Mouse (Mus musculus) hindbrain, embryonic 13.5 days (tissue): ENCODE data around the gene Mapk7. TPM values are rescaled to one million over a fixed set of nuclear protein-coding genes. Genes with fewer than 3 reads are reported as not detected.

Experiments used
- ATAC-seq: fragments of 200-750 bp; cut with Nextera tagmentation; 2 replicates; pipeline ENCODE4 v1.8.0; 2017; ENCODE audit warnings: moderate TSS enrichment; ENCODE audit not compliant: low FRiP score
- H3K27ac ChIP-seq: fragments of 300-500 bp; sonication (generic); 2 replicates; pipeline ENCODE4 v1.5.1; 2015; ENCODE audit warnings: inconsistent platforms, mild to moderate bottlenecking, moderate library complexity
- H3K27me3 ChIP-seq: fragments of 300-500 bp; sonication (generic); 2 replicates; pipeline ENCODE4 v1.6.1; 2015; ENCODE audit warnings: mild to moderate bottlenecking, inconsistent platforms
- H3K36me3 ChIP-seq: fragments of 300-500 bp; sonication (generic); 2 replicates; pipeline ENCODE4 v1.6.1; 2015; ENCODE audit warnings: mild to moderate bottlenecking, inconsistent platforms
- H3K4me1 ChIP-seq: fragments of 300-500 bp; sonication (generic); replicated peaks from 2 replicates; pipeline ENCODE4 v1.6.1; 2015; ENCODE audit warnings: inconsistent platforms
- H3K4me2 ChIP-seq: fragments of 300-500 bp; sonication (generic); 2 replicates; pipeline ENCODE4 v1.6.1; 2015; ENCODE audit warnings: inconsistent platforms, mild to moderate bottlenecking, moderate library complexity
- H3K4me3 ChIP-seq: fragments of 300-500 bp; sonication (generic); 2 replicates; pipeline ENCODE4 v1.5.1; 2015; ENCODE audit warnings: mild to moderate bottlenecking, inconsistent platforms
- H3K9ac ChIP-seq: fragments of 300-500 bp; sonication (generic); 2 replicates; pipeline ENCODE4 v1.6.1; 2015; ENCODE audit warnings: mild to moderate bottlenecking, inconsistent platforms
- H3K9me3 ChIP-seq: fragments of 300-500 bp; sonication (generic); 2 replicates; pipeline ENCODE4 v1.6.1; 2016; ENCODE audit warnings: inconsistent platforms
- WGBS: fragments of 180-500 bp; shearing (Covaris S2); methylation state at CpG from one replicate; pipeline ENCODE4 v1.1.7; 2015; 5-methylcytosine and 5-hydroxymethylcytosine counted together
- polyA plus RNA-seq: library from polyadenylated mRNA; unstranded; fragments of >200 nt; fragmentation: Nextera tagmentation; extraction: Ambion mirVana; gene quantifications from 2 replicates; pipeline ENCODE4 v1.2.1, GENCODE M21; 2015

Gene Mapk7
- polyA plus RNA-seq, 1 experiment from 2014 or later: 78.3 TPM

- no peaks in the 10 kb centered on the region for H3K27me3 ChIP-seq
- 80% methylated on average over 7 of the region's 7 CpGs for WGBS
- H3K27ac ChIP-seq: no peak overlapping the region
- no peak for ATAC-seq
- H3K4me2 ChIP-seq: no peak overlapping the region
- no peaks in the 10 kb centered on the region for H3K36me3 ChIP-seq
- no peaks in the 10 kb centered on the region for H3K4me1 ChIP-seq
- H3K4me3 ChIP-seq: no peak overlapping the region
- no peaks in the 10 kb centered on the region for H3K9me3 ChIP-seq
- no peak overlapping the region for H3K9ac ChIP-seq
Measured at GRCm38 (mm10) chr11:61441670-61442069, 52.5 kb downstream of the Mapk7 start.

- no peaks in the 10 kb centered on the region for H3K36me3 ChIP-seq
- H3K4me1 ChIP-seq: peaks cover 4% of the 10 kb centered on the region; the same call in 1 of the 2 replicates
- H3K9ac ChIP-seq: no peak overlapping the region
- no peak for ATAC-seq
- 95% methylated on average over 4 of the region's 4 CpGs for WGBS
- no peak overlapping the region for H3K27ac ChIP-seq
- no peaks in the 10 kb centered on the region for H3K9me3 ChIP-seq
- no peak overlapping the region for H3K4me3 ChIP-seq
- H3K4me2 ChIP-seq: no peak overlapping the region
- H3K27me3 ChIP-seq: no peaks in the 10 kb centered on the region
Measured at GRCm38 (mm10) chr11:61440416-61440815, 53.8 kb downstream of the Mapk7 start.

- no peak overlapping the region for H3K9ac ChIP-seq
- no peaks in the 10 kb centered on the region for H3K9me3 ChIP-seq
- no peak overlapping the region for H3K4me3 ChIP-seq
- no peaks in the 10 kb centered on the region for H3K27me3 ChIP-seq
- H3K4me2 ChIP-seq: no peak overlapping the region
- H3K4me1 ChIP-seq: peaks cover 13% of the 10 kb centered on the region
- no peak overlapping the region for H3K27ac ChIP-seq
- 76% methylated on average over 3 of the region's 3 CpGs for whole genome bisulfite sequencing
- ATAC-seq: no peak
- H3K36me3 ChIP-seq: no peaks in the 10 kb centered on the region
Measured at GRCm38 (mm10) chr11:61439170-61439569, 55.0 kb downstream of the Mapk7 start.

Other genes with a start within 250 kb of the Mapk7 start
- 26.9 and 27.0 TPM in 2 replicates for gene Aldh3a2, start 226.9 kb downstream of the Mapk7 start, polyA plus RNA-seq
- 0.09 TPM in 1 of 2 replicates, not detected in the other for gene Slc47a2, start 151.5 kb downstream of the Mapk7 start, polyA plus RNA-seq
- 0.06 and 0.14 TPM in 2 replicates for gene Slc47a1, start 116.1 kb downstream of the Mapk7 start, polyA plus RNA-seq
- 12.2 and 13.6 TPM in 2 replicates for gene Rnf112, start 40.3 kb downstream of the Mapk7 start, polyA plus RNA-seq
- gene Mfap4, start 9.0 kb downstream of the Mapk7 start, polyA plus RNA-seq: 60.5 and 77.1 TPM in 2 replicates
- 41.0 and 43.4 TPM in 2 replicates for gene B9d1, start 10.7 kb upstream of the Mapk7 start, polyA plus RNA-seq
- 48.1 and 56.5 TPM in 2 replicates for gene Epn2, start 85.3 kb upstream of the Mapk7 start, polyA plus RNA-seq
- gene Grap, start 158.9 kb upstream of the Mapk7 start, polyA plus RNA-seq: 10.2 and 11.0 TPM in 2 replicates
- 0.13 and 0.19 TPM in 2 replicates for gene Fam83g, start 189.7 kb upstream of the Mapk7 start, polyA plus RNA-seq
- not detected in 2 replicates for gene Slc5a10, start 226.4 kb upstream of the Mapk7 start, polyA plus RNA-seq